Mouse (Mus musculus): Measurements from ENCODE around the gene Cnih3.

Gene Cnih3

DNA sequence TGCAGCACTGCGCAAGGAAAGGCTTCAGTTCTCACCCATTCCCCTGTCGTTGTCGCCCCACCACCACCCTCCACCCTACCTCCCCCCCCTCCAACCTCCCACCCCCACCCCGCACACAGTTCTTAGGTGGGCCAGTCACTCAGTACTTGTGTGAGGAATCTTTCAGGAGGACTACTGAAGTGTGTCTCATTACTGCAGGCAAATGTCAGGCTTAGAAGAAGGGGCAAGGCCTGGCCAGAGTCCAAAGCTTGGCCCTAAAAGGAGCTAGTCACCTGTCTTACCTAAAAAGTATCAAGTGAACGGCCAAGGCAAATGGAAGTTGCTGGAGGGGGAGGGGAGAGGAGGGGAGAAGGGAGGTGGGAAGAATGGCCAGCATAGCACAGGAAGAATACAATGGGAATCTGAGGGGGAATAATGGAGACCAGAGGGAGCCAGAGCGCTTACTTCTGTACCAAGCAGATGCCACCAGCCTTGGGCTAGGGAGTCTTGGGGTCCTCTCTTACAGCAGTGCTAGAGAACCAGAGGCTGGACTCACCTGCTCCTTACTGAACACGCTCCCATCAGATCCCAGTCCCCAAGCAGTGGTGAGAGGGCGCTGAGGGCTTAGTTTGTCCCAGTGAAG is 88.7 kb downstream of the Cnih3 start:
- Histone ChIP-seq H3K9me3 (ENCODE audit: low read length) (peaks cover 35% of the 10 kb centered on the region), H3K4me3 (replicated peaks; ENCODE audit: low read length) (no peak overlapping the region), H3K36me3 (ENCODE audit: insufficient read depth, low read length) (no peaks in the 10 kb centered on the region), H3K4me1 (replicated peaks; ENCODE audit: low read depth, low read length) (no peaks in the 10 kb centered on the region), H3K27me3 (ENCODE audit: insufficient read depth, low read length) (peaks cover 3% of the 10 kb centered on the region; the same call in 1 of the 2 replicates)
- TF ChIP-seq NANOG (IDR thresholded peaks at IDR 0.05; ENCODE audit: borderline replicate concordance, low read length) = no peak
- TF ChIP-seq POU5F1 (IDR thresholded peaks at IDR 0.05; ENCODE audit: borderline replicate concordance, low read length) = no peak

DNA sequence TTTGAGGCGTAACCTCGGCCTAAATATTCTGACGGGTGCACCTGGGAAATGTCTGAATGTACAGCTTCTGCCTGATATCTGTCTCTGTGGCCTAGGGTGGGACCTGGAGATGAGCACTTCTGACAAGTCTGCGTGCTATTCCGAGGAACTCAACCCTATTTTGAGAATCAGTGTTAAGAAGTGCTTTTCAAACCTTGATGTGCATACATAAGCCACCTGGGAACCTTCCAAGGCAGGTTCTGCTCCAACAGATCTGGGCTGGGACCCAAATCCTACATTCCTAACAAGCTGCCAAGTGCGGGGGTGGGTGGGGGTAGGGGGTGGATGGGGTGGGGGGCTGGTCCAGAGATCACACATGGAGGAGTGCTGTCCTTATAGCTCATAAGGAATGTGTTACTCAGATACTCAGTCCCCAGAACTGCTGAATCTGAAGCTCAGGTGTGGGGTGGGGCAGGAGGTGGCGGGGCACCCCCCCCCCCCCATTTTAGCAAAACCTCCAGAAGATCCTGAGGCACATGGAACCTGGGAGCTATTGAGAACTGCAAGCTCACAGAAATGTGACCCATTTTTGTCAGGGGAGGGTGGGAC is 89.3 kb downstream of the Cnih3 start:
- H3K4me3 ChIP-seq (replicated peaks; ENCODE audit: low read length) = no peak overlapping the region
- H3K27me3 ChIP-seq (ENCODE audit: insufficient read depth, low read length) = peaks cover 3% of the 10 kb centered on the region; the same call in 1 of the 2 replicates
- no peaks in the 10 kb centered on the region for H3K36me3 ChIP-seq (ENCODE audit: insufficient read depth, low read length)
- no peak for TF ChIP-seq NANOG (IDR thresholded peaks at IDR 0.05; ENCODE audit: borderline replicate concordance, low read length)
- TF ChIP-seq CTCF (conservative IDR thresholded peaks at IDR 0.05; ENCODE audit: low read length) = no peak
- no peak for TF ChIP-seq POU5F1 (IDR thresholded peaks at IDR 0.05; ENCODE audit: borderline replicate concordance, low read length)
- peaks cover 35% of the 10 kb centered on the region for H3K9me3 ChIP-seq (ENCODE audit: low read length)
- H3K4me1 ChIP-seq (replicated peaks; ENCODE audit: low read depth, low read length) = no peaks in the 10 kb centered on the region

DNA sequence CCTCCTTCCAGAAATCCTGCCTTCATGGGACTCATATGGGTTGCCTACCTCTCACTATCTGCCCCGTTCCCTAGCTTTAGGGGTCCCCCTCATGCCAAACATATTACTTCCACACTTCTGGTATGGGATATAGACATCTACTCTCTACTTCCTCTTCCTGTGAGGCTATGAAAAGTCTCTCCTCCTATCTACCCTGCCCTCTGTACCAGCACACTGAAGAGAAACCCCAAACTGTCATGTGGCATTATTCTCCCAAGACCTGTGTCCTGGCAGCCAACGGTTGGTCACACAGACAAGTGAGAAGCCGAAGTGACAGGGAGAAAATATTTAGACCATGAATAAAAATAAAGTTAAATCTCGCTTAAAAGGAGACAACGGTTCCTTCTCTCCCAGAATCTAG is 92.6 kb downstream of the Cnih3 start:
- H3K9me3 ChIP-seq (ENCODE audit: low read length) = peaks cover 14% of the 10 kb centered on the region
- no peak for TF ChIP-seq NANOG (IDR thresholded peaks at IDR 0.05; ENCODE audit: borderline replicate concordance, low read length)
- no peak for TF ChIP-seq POU5F1 (IDR thresholded peaks at IDR 0.05; ENCODE audit: borderline replicate concordance, low read length)
- no peaks in the 10 kb centered on the region for H3K4me1 ChIP-seq (replicated peaks; ENCODE audit: low read depth, low read length)
- H3K4me3 ChIP-seq (replicated peaks; ENCODE audit: low read length) = no peak overlapping the region
- no peaks in the 10 kb centered on the region for H3K36me3 ChIP-seq (ENCODE audit: insufficient read depth, low read length)
- H3K27me3 ChIP-seq (ENCODE audit: insufficient read depth, low read length) = no peaks in the 10 kb centered on the region

DNA sequence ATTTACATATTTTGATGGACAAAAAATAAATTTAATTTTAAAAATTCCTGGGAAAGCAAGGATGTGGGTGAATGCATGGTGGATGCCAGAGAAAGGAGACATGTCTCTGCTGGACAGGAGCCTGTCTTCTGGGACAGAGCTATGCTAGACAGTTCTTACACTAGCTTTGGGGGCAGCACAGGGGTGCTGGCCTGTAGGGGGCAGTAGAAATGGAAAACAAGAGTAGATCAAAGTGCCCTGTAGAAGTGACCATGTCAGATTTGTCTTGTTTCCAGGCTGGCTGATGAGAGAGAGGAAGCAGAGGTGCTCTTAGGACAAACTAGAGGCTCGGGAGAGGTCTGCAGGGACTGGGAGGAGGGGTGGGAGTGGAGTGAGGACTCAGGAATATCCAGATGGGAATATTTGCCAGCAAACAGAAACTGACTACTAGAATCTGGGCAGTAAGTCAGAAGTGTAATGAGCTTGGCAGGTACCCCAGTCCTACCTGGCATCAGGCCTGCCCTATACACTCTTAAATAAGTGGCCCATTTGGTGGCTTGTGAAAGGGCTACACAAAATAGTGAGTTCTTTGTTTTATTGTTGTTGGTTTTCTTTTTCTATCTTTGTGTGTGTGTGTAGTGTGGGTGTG is 93.3 kb downstream of the Cnih3 start:
- Histone ChIP-seq H3K4me1 (replicated peaks; ENCODE audit: low read depth, low read length) (no peaks in the 10 kb centered on the region), H3K36me3 (ENCODE audit: insufficient read depth, low read length) (no peaks in the 10 kb centered on the region)
- TF ChIP-seq NANOG (IDR thresholded peaks at IDR 0.05; ENCODE audit: borderline replicate concordance, low read length) (no peak), POU5F1 (IDR thresholded peaks at IDR 0.05; ENCODE audit: borderline replicate concordance, low read length) (no peak), CTCF (conservative IDR thresholded peaks at IDR 0.05; ENCODE audit: low read length) (peak; percentile 38)

DNA sequence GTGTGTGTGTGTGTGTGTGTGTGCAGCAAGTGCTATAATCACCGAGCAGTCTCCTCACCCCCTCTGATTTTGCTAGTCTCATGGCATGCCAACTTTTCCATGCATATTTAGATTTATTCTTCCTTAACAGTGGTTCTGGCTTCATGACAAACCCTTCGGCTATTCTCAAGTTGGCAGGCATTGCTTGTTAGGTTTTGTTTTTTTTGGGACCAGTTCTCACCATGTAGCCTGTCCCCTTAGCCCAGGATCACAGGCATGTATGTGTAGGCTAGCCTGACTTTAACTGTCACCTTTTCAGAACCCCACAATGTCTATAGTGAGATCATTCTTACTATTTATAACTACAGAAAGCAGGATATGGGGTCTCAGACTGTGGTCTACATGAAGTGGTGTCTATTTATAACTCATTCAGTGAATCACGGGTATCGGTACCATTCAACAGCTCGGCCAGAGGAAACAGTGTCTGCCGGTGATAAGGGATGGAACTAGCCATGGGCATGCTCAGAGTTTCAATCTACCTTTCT is 94.2 kb downstream of the Cnih3 start:
- Histone ChIP-seq H3K4me3 (replicated peaks; ENCODE audit: low read length) (no peak overlapping the region), H3K36me3 (ENCODE audit: insufficient read depth, low read length) (no peaks in the 10 kb centered on the region), H3K4me1 (replicated peaks; ENCODE audit: low read depth, low read length) (no peaks in the 10 kb centered on the region), H3K9me3 (ENCODE audit: low read length) (peaks cover under 1% of the 10 kb centered on the region; the same call in 1 of the 2 replicates), H3K27me3 (ENCODE audit: insufficient read depth, low read length) (no peaks in the 10 kb centered on the region)
- no peak for TF ChIP-seq POU5F1 (IDR thresholded peaks at IDR 0.05; ENCODE audit: borderline replicate concordance, low read length)
- no peak for TF ChIP-seq CTCF (conservative IDR thresholded peaks at IDR 0.05; ENCODE audit: low read length)
- no peak for TF ChIP-seq NANOG (IDR thresholded peaks at IDR 0.05; ENCODE audit: borderline replicate concordance, low read length)

More for the DNA sequence above, 93.3 kb downstream of the Cnih3 start:
- Histone ChIP-seq H3K4me3 (replicated peaks; ENCODE audit: low read length) (no peak overlapping the region), H3K27me3 (ENCODE audit: insufficient read depth, low read length) (no peaks in the 10 kb centered on the region), H3K9me3 (ENCODE audit: low read length) (peaks cover 8% of the 10 kb centered on the region)

DNA sequence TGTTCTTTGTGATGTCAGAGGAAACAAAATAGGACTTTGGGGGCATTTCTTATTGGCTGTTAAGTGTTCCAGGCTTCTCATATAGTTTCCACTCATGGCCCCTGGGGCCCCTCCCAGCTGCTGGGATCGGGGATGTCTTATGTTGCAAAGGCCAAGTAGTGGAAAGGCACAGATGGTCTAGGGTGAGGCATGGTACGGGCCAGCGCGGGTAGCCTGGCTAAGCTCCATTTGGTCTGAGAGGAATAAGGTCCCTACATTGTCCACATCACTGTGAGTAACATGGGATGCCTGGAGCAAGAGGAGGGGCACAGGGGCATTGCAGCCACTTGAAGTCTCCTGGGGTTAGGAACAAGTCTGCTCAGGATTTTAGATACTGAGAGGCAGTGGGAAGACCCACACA is 95.1 kb downstream of the Cnih3 start:
- TF ChIP-seq CTCF (conservative IDR thresholded peaks at IDR 0.05; ENCODE audit: low read length) (no peak), NANOG (IDR thresholded peaks at IDR 0.05; ENCODE audit: borderline replicate concordance, low read length) (no peak), POU5F1 (IDR thresholded peaks at IDR 0.05; ENCODE audit: borderline replicate concordance, low read length) (no peak)
- no peaks in the 10 kb centered on the region for H3K4me1 ChIP-seq (replicated peaks; ENCODE audit: low read depth, low read length)
- H3K9me3 ChIP-seq (ENCODE audit: low read length) = no peaks in the 10 kb centered on the region
- no peaks in the 10 kb centered on the region for H3K27me3 ChIP-seq (ENCODE audit: insufficient read depth, low read length)
- H3K4me3 ChIP-seq (replicated peaks; ENCODE audit: low read length) = no peak overlapping the region
- H3K36me3 ChIP-seq (ENCODE audit: insufficient read depth, low read length) = no peaks in the 10 kb centered on the region

DNA sequence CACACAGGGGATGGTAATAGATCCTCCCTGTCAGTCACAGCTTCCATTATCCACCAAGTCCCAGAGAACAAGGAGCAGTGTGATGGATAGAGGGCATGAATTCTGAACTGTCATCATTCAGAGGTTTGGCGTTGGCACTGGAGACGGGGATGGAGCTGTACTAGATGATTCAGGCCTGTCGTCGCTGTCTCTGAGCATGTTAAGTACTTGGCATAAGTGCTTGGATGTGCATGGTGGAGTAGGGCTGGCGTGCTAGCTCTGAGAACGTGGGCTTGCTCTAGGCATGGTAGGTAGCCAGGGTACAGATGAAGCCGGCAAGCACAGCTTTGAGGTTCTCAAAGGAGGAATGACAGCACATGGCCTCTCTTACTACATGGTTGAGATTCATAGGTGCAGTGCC is 95.6 kb downstream of the Cnih3 start:
- no peaks in the 10 kb centered on the region for H3K36me3 ChIP-seq (ENCODE audit: insufficient read depth, low read length)
- no peaks in the 10 kb centered on the region for H3K27me3 ChIP-seq (ENCODE audit: insufficient read depth, low read length)
- no peaks in the 10 kb centered on the region for H3K9me3 ChIP-seq (ENCODE audit: low read length)
- TF ChIP-seq CTCF (conservative IDR thresholded peaks at IDR 0.05; ENCODE audit: low read length) (no peak), NANOG (IDR thresholded peaks at IDR 0.05; ENCODE audit: borderline replicate concordance, low read length) (no peak), POU5F1 (IDR thresholded peaks at IDR 0.05; ENCODE audit: borderline replicate concordance, low read length) (no peak)
- no peaks in the 10 kb centered on the region for H3K4me1 ChIP-seq (replicated peaks; ENCODE audit: low read depth, low read length)
- no peak overlapping the region for H3K4me3 ChIP-seq (replicated peaks; ENCODE audit: low read length)

DNA sequence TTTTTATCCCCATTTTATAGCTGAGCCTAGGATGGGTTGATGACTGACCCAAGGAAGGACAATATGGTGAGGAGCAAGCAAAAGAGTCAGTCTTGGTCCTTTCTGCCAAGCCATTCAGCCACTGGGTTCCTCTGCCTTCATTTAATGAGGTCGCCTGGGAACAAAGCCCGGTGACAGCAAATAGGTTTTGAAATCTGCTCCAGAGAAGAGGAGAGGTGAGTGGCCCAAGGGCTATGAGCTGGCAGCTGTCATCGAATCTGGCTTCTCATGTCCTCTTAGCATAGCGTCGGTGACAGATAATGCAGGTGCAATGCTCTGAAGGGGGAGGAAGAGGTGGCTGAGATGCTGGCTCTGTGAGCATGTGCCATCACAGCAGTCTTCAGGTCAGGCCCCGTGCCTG is 100.7 kb downstream of the Cnih3 start:
- peaks cover 5% of the 10 kb centered on the region; the same call in 1 of the 2 replicates for H3K27me3 ChIP-seq (ENCODE audit: insufficient read depth, low read length)
- H3K9me3 ChIP-seq (ENCODE audit: low read length) = peaks cover 11% of the 10 kb centered on the region
- H3K4me3 ChIP-seq (replicated peaks; ENCODE audit: low read length) = no peak overlapping the region
- H3K4me1 ChIP-seq (replicated peaks; ENCODE audit: low read depth, low read length) = no peaks in the 10 kb centered on the region
- H3K36me3 ChIP-seq (ENCODE audit: insufficient read depth, low read length) = no peaks in the 10 kb centered on the region
- TF ChIP-seq POU5F1 (IDR thresholded peaks at IDR 0.05; ENCODE audit: borderline replicate concordance, low read length) = no peak
- no peak for TF ChIP-seq NANOG (IDR thresholded peaks at IDR 0.05; ENCODE audit: borderline replicate concordance, low read length)
- no peak for TF ChIP-seq CTCF (conservative IDR thresholded peaks at IDR 0.05; ENCODE audit: low read length)

All from E14TG2a.4 (cell line).